In the genomic region with DNA sequence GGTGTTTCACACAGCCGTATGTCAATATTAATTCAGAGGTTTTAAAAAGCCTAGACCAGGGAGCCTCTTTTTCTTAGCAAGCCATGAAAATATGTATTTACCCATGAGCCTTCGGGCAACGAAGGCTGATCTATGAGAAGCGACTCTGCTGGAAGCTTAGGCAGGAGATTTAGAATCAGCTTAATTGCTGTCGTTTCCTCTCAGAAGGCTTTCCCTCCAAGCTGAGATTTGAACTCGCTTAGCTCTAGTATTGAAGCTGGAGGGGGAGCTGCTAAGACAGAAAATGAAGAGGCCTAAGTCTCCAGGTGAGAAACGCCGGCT, we compare ENCODE assay signal across 13 mouse cellular contexts.
A peak's percentile ranks its signal among the peaks of the same experiment; 100 is the strongest.
DNase-seq lines count a peak whose midpoint lies in the region; ATAC-seq lines count a peak whose summit lies in the region.
"Had no signal": no experiment of that assay in that cellular context is flagged by ENCODE, and none has a peak within 500 bp of the region (broad histone marks: within the 10 kb centered on the region; RNA-seq: fewer than 3 reads in every experiment).

No protein-coding gene starts in this region.

- H3K27ac ChIP-seq in heart, embryonic 10.5 days, result 0 out of 2 replicates have a peak overlapping the region, but pooled peaks have one; percentile 42
- peak overlapping the region; percentile 55 for H3K27ac ChIP-seq in lung, embryonic 16.5 days (ENCODE audit: low read length)
- H3K27ac ChIP-seq in embryonic facial prominence, embryonic 14.5 days (replicated peaks; ENCODE audit: low read depth, low read length), result no peak overlapping the region
- 0 out of 2 replicates have a peak overlapping the region, but pooled peaks have one; percentile 2 for H3K27ac ChIP-seq in neural tube, embryonic 15.5 days (replicated peaks)
- H3K27ac ChIP-seq in hindbrain, embryonic 14.5 days, result no peak overlapping the region
- H3K27ac ChIP-seq: forebrain, embryonic 13.5 days; hindbrain, embryonic 13.5 days; liver, embryonic 12.5 days had no signal

- DNase-seq in heart, embryonic 10.5 days (ENCODE audit: low spot score), result peak; percentile 27
- no peak for DNase-seq in heart, postnatal 36 days
- no peak for DNase-seq in lung, postnatal 25 days (ENCODE audit: low spot score)
- DNase-seq in embryonic facial prominence, embryonic 14.5 days (ENCODE audit: low spot score), result no peak
- DNase-seq in hindbrain, embryonic 14.5 days (ENCODE audit: low spot score), result no peak
- DNase-seq: adrenal gland, postnatal 36 days; cerebellum, postnatal 14 days had no signal

- 68% methylated on average over 8 of the region's 8 CpGs for WGBS in heart, embryonic 10.5 days
- WGBS in lung, embryonic 16.5 days, result 53% methylated on average over 8 of the region's 8 CpGs
- WGBS in embryonic facial prominence, embryonic 14.5 days, result 64% methylated on average over 8 of the region's 8 CpGs
- WGBS in neural tube, embryonic 15.5 days, result 70% methylated on average over 8 of the region's 8 CpGs
- WGBS in hindbrain, embryonic 14.5 days, result 86% methylated on average over 8 of the region's 8 CpGs

- intact Hi-C loops in heart, postnatal 36 days (cut with DNase I), result no loop called here

- no peak overlapping the region for H3K4me2 ChIP-seq in lung, embryonic 16.5 days (ENCODE audit: low read depth, low read length)
- no peak overlapping the region for H3K4me2 ChIP-seq in embryonic facial prominence, embryonic 14.5 days (ENCODE audit: low read depth, low read length)
- H3K4me2 ChIP-seq in neural tube, embryonic 15.5 days, result no peak overlapping the region
- H3K4me2 ChIP-seq in hindbrain, embryonic 14.5 days (replicated peaks), result no peak overlapping the region
- H3K4me2 ChIP-seq: forebrain, embryonic 13.5 days; hindbrain, embryonic 13.5 days; liver, embryonic 12.5 days had no signal

- no peak overlapping the region for H3K9ac ChIP-seq in lung, embryonic 16.5 days (ENCODE audit: low read length)
- H3K9ac ChIP-seq in embryonic facial prominence, embryonic 14.5 days (ENCODE audit: low read depth, low read length), result no peak overlapping the region
- H3K9ac ChIP-seq in neural tube, embryonic 15.5 days (replicated peaks), result no peak overlapping the region
- H3K9ac ChIP-seq in hindbrain, embryonic 14.5 days, result no peak overlapping the region
- H3K9ac ChIP-seq: forebrain, embryonic 13.5 days; hindbrain, embryonic 13.5 days; liver, embryonic 12.5 days had no signal

- peaks cover 5% of the 10 kb centered on the region; the same call in 1 of the 2 replicates for H3K4me1 ChIP-seq in heart, embryonic 10.5 days
- peaks cover 4% of the 10 kb centered on the region for H3K4me1 ChIP-seq in lung, embryonic 16.5 days (replicated peaks; ENCODE audit: control insufficient read depth, insufficient read depth, low read length)
- peaks cover 5% of the 10 kb centered on the region; the same call in 1 of the 2 replicates for H3K4me1 ChIP-seq in embryonic facial prominence, embryonic 14.5 days (ENCODE audit: control insufficient read depth, insufficient read depth, low read length)
- peaks cover 5% of the 10 kb centered on the region; the same call in 1 of the 2 replicates for H3K4me1 ChIP-seq in neural tube, embryonic 15.5 days
- no peaks in the 10 kb centered on the region for H3K4me1 ChIP-seq in hindbrain, embryonic 14.5 days (replicated peaks; ENCODE audit: control insufficient read depth, insufficient read depth, low read length)

- no peaks in the 10 kb centered on the region for H3K9me3 ChIP-seq in heart, embryonic 10.5 days
- H3K9me3 ChIP-seq in lung, embryonic 16.5 days (ENCODE audit: control insufficient read depth, low read length), result peaks cover 5% of the 10 kb centered on the region
- 0 out of 2 replicates have a peak, but pooled peaks cover 6% of the 10 kb centered on the region for H3K9me3 ChIP-seq in embryonic facial prominence, embryonic 14.5 days (ENCODE audit: control insufficient read depth, low read length)
- no peaks in the 10 kb centered on the region for H3K9me3 ChIP-seq in neural tube, embryonic 15.5 days (replicated peaks)
- no peaks in the 10 kb centered on the region for H3K9me3 ChIP-seq in hindbrain, embryonic 14.5 days (ENCODE audit: control insufficient read depth, low read length)
- H3K9me3 ChIP-seq: forebrain, embryonic 13.5 days; hindbrain, embryonic 13.5 days; liver, embryonic 12.5 days had no signal

- no peaks in the 10 kb centered on the region for H3K27me3 ChIP-seq in heart, embryonic 10.5 days (ENCODE audit: insufficient read depth, poor library complexity, severe bottlenecking)
- H3K27me3 ChIP-seq in lung, embryonic 16.5 days (ENCODE audit: control insufficient read depth, insufficient read depth, low read depth, low read length), result no peaks in the 10 kb centered on the region
- H3K27me3 ChIP-seq in embryonic facial prominence, embryonic 14.5 days (replicated peaks; ENCODE audit: control insufficient read depth, insufficient read depth, low read length), result no peaks in the 10 kb centered on the region
- H3K27me3 ChIP-seq in neural tube, embryonic 15.5 days (replicated peaks), result no peaks in the 10 kb centered on the region
- H3K27me3 ChIP-seq in hindbrain, embryonic 14.5 days (ENCODE audit: control insufficient read depth, insufficient read depth, low read length), result no peaks in the 10 kb centered on the region
- H3K27me3 ChIP-seq: forebrain, embryonic 13.5 days; hindbrain, embryonic 13.5 days; liver, embryonic 12.5 days had no signal

- no peak for ATAC-seq in lung, embryonic 16.5 days (ENCODE audit: low read depth)
- peak; percentile 44; the same call in 1 of the 2 replicates for ATAC-seq in embryonic facial prominence, embryonic 14.5 days (ENCODE audit: low read depth)
- no peak for ATAC-seq in neural tube, embryonic 15.5 days (ENCODE audit: low FRiP score)
- no peak for ATAC-seq in hindbrain, embryonic 14.5 days (ENCODE audit: low FRiP score)
- ATAC-seq: forebrain, embryonic 13.5 days; liver, embryonic 12.5 days had no signal

- H3K4me3 ChIP-seq in heart, embryonic 10.5 days, result no peak overlapping the region
- H3K4me3 ChIP-seq in lung, embryonic 16.5 days (ENCODE audit: low read length), result no peak overlapping the region
- no peak overlapping the region for H3K4me3 ChIP-seq in embryonic facial prominence, embryonic 14.5 days (ENCODE audit: low read depth, low read length)
- H3K4me3 ChIP-seq in neural tube, embryonic 15.5 days (replicated peaks), result no peak overlapping the region
- no peak overlapping the region for H3K4me3 ChIP-seq in hindbrain, embryonic 14.5 days (replicated peaks; ENCODE audit: low read length)
- H3K4me3 ChIP-seq: forebrain, embryonic 13.5 days; hindbrain, embryonic 13.5 days; liver, embryonic 12.5 days; myocyte had no signal

- H3K36me3 ChIP-seq in heart, embryonic 10.5 days, result no peaks in the 10 kb centered on the region
- H3K36me3 ChIP-seq in lung, embryonic 16.5 days (ENCODE audit: control insufficient read depth, insufficient read depth, low read length), result no peaks in the 10 kb centered on the region
- no peaks in the 10 kb centered on the region for H3K36me3 ChIP-seq in embryonic facial prominence, embryonic 14.5 days (ENCODE audit: control insufficient read depth, insufficient read depth, low read length)
- no peaks in the 10 kb centered on the region for H3K36me3 ChIP-seq in neural tube, embryonic 15.5 days
- no peaks in the 10 kb centered on the region for H3K36me3 ChIP-seq in hindbrain, embryonic 14.5 days (replicated peaks; ENCODE audit: control insufficient read depth, insufficient read depth)
- H3K36me3 ChIP-seq: hindbrain, embryonic 13.5 days; liver, embryonic 12.5 days had no signal

Comparison
In these comparisons a context has a peak if more than half of its experiments do, and no peak if none do; other contexts are left out.
1. H3K27ac ChIP-seq: peak in heart, embryonic 10.5 days (single experiment), lung, embryonic 16.5 days (single experiment) and neural tube, embryonic 15.5 days (single experiment); none in embryonic facial prominence, embryonic 14.5 days (single experiment) and hindbrain, embryonic 14.5 days (single experiment).